Mouse (Mus musculus): Measurements from ENCODE around the gene Crlf3. TPM values are rescaled to one million over a fixed set of nuclear protein-coding genes. Genes with fewer than 3 reads are reported as not detected.

Gene Crlf3
- polyA plus RNA-seq, 1 experiment from 2014 or later: 48.2 TPM

Other genes starting within 250 kb of the Crlf3 start
- gene Utp6, start 118.6 kb downstream of the Crlf3 start, polyA plus RNA-seq (2014; fragmentation: Nextera tagmentation; extraction: Ambion mirVana): 45.7 and 68.6 TPM in 2 replicates
- gene Suz12, start 87.9 kb downstream of the Crlf3 start, polyA plus RNA-seq (2014; fragmentation: Nextera tagmentation; extraction: Ambion mirVana): 32.4 and 36.5 TPM in 2 replicates
- gene Atad5, start 8.4 kb upstream of the Crlf3 start, polyA plus RNA-seq (2014; fragmentation: Nextera tagmentation; extraction: Ambion mirVana): 12.3 and 15.8 TPM in 2 replicates
- 33.5 and 36.5 TPM in 2 replicates for gene Tefm, start 61.2 kb upstream of the Crlf3 start, polyA plus RNA-seq (2014; fragmentation: Nextera tagmentation; extraction: Ambion mirVana)
- gene Adap2, start 73.1 kb upstream of the Crlf3 start, polyA plus RNA-seq (2014; fragmentation: Nextera tagmentation; extraction: Ambion mirVana): 1.3 and 2.1 TPM in 2 replicates
- gene Rnf135, start 102.9 kb upstream of the Crlf3 start, polyA plus RNA-seq (2014; fragmentation: Nextera tagmentation; extraction: Ambion mirVana): 6.4 and 8.0 TPM in 2 replicates
- 38.3 and 66.8 TPM in 2 replicates for gene Rhot1, start 128.0 kb upstream of the Crlf3 start, polyA plus RNA-seq (2014; fragmentation: Nextera tagmentation; extraction: Ambion mirVana)
- 1.1 and 1.3 TPM in 2 replicates for gene Rhbdl3, start 219.9 kb upstream of the Crlf3 start, polyA plus RNA-seq (2014; fragmentation: Nextera tagmentation; extraction: Ambion mirVana)

Measured in kidney, embryonic 14.5 days (tissue).